Mouse (Mus musculus): ENCODE measurements around the gene Tgds. TPM values are rescaled to one million over a fixed set of nuclear protein-coding genes. Genes with fewer than 3 reads are reported as not detected.
A peak's percentile ranks its signal among the peaks of the same experiment; 100 is the strongest.
"Not testable (repeated sequence)": the region's sequence is repeated elsewhere in the genome, so short reads cannot be mapped to it uniquely, and the experiment has no call there.

Tgds gene
- polyA plus RNA-seq, 1 experiment from 2014 or later, result 32.6 TPM

DNA sequence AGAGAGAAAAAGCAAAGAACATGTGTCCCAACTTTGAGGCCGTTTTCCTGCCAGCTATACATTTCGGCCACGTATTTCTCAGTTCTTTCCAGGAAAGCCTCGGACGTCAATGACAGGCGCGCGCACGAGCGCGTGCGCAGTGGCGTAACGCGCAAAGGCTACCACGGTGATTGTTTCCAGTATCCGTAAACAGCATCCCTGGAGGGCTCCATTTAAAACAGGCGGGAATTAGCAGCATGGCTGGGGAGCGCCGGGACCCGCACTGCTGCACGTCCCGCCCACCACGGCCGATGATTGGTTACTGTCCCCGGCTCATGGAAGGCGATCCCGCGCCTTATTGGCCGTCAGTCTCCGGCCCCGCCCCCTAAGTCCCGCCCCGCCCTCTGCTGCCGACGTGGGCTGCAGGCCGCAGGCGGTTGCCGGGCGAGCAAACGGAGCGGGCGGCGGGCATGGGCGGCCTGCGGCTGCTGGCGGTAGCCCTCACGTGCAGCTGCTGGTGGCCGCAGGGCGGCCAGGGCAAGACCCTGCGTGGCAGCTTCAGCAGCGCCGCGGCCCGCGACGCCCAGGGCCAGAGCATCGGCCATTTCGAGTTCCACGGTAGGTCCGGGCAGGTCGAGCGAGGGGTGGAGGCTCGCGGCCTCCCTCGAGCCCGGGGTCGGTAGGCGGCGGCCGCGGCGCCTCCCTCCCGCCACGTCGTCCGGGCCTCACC is 4.3 kb upstream of the Tgds start, which contains the start of gene Gpr180:
Gpr180 (plus strand) TSS at position 415 of the 709 bp plus-strand sequence.
- H3K36me3 ChIP-seq (ENCODE audit: insufficient read depth), result peaks cover 29% of the 10 kb centered on the region
- H3K9me3 ChIP-seq (ENCODE audit: low read depth, low read length), result no peaks in the 10 kb centered on the region
- H3K4me1 ChIP-seq (ENCODE audit: insufficient read depth), result 0 out of 2 replicates have a peak, but pooled peaks cover 4% of the 10 kb centered on the region
- H3K4me2 ChIP-seq, result peak within 1 kb of the TSS; percentile 86
- peak within 1 kb of the TSS; percentile 80 for H3K4me3 ChIP-seq (ENCODE audit: low read depth, low read length)
- peak within 1 kb of the TSS; percentile 84 for H3K9ac ChIP-seq
- ATAC-seq (ENCODE audit: insufficient read depth) (peak; percentile 97), DNase-seq (peak; percentile 99)
- H3K27me3 ChIP-seq (ENCODE audit: insufficient read depth, low read length), result no peaks in the 10 kb centered on the region
- peak within 1 kb of the TSS; percentile 70 for H3K27ac ChIP-seq (ENCODE audit: low read depth)
- WGBS, result under 1% methylated on average over 56 of the region's 77 CpGs
- TF ChIP-seq CTCF (IDR thresholded peaks at IDR 0.05; ENCODE audit: low read depth), result no peak

DNA sequence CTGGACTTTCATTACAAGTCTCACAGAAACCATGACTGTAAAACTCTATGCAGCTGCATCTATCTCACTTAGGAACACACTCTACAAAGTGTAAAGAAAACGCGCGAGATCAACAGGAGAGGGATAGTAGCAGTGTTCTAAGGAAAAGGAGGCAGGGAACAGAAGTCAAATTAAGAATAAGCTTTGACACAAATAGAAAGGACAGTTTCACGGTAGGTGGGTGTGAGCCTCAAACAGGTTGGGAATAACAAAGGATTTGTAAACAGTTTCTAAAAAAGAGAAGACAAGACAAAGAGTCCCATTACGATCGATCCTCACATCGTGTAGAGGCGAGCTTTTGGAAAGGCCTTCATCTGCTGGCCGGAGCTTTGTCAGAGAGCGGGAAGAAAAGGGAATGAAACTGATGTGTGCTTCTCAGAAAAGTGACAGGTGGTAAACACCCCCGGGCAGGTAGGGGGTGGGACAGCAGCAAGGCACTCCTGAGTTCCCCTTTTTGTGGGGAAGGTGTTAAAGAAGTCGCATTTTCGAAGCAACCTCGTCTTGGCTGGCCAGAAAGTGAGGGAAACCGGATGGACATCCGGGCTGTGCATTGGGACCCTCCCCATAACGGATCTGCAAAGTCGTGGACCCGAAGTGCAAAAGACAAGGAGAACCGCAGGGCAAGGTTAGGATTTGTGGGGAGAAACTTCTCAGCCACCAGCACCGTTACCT is 469 bp downstream of the Tgds start:
- Histone ChIP-seq H3K9ac (peak overlapping the region; percentile 78), H3K27ac (ENCODE audit: low read depth) (no peak overlapping the region), H3K4me2 (peak overlapping the region; percentile 68), H3K4me3 (ENCODE audit: low read depth, low read length) (peak overlapping the region; percentile 75), H3K9me3 (ENCODE audit: low read depth, low read length) (no peaks in the 10 kb centered on the region), H3K27me3 (ENCODE audit: insufficient read depth, low read length) (no peaks in the 10 kb centered on the region), H3K4me1 (ENCODE audit: insufficient read depth) (peaks cover 4% of the 10 kb centered on the region; the same call in 1 of the 2 replicates), H3K36me3 (ENCODE audit: insufficient read depth) (peaks cover 30% of the 10 kb centered on the region)
- ATAC-seq (ENCODE audit: insufficient read depth) (peak; percentile 11; the same call in 1 of the 2 replicates), DNase-seq (no peak)
- no peak for TF ChIP-seq CTCF (IDR thresholded peaks at IDR 0.05; ENCODE audit: low read depth)
- WGBS, result 12% methylated on average over 21 of the region's 21 CpGs

DNA sequence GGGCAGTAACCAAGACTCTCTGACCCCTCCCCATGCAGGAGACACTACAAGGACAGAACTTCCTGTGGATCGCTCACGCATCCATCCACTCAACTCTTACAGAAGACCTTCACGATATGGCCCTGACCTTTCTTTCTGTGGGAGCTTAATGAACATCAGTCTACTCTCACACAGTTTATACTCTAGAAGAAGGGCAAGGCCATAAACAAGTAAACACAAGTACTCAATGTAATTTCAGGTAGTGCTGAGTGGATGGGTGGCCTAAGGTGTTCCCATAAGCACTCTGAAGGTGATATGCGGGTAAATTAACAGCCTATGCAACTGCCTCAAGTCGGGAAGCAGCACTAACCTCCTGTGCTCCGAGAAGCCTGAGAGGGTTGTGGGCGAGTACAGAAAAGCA is 1.1 kb downstream of the Tgds start:
- ATAC-seq (ENCODE audit: insufficient read depth), result no peak
- Histone ChIP-seq H3K4me2 (peak overlapping the region; percentile 68), H3K27ac (ENCODE audit: low read depth) (no peak overlapping the region), H3K27me3 (ENCODE audit: insufficient read depth, low read length) (no peaks in the 10 kb centered on the region), H3K9ac (peak overlapping the region; percentile 78), H3K4me1 (ENCODE audit: insufficient read depth) (peaks cover 4% of the 10 kb centered on the region; the same call in 1 of the 2 replicates), H3K4me3 (ENCODE audit: low read depth, low read length) (peak overlapping the region; percentile 75), H3K36me3 (ENCODE audit: insufficient read depth) (peaks cover 36% of the 10 kb centered on the region), H3K9me3 (ENCODE audit: low read depth, low read length) (no peaks in the 10 kb centered on the region)
- TF ChIP-seq CTCF (IDR thresholded peaks at IDR 0.05; ENCODE audit: low read depth), result no peak
- DNase-seq, result no peak
- whole genome bisulfite sequencing, result 72% methylated on average over 7 of the region's 7 CpGs

DNA sequence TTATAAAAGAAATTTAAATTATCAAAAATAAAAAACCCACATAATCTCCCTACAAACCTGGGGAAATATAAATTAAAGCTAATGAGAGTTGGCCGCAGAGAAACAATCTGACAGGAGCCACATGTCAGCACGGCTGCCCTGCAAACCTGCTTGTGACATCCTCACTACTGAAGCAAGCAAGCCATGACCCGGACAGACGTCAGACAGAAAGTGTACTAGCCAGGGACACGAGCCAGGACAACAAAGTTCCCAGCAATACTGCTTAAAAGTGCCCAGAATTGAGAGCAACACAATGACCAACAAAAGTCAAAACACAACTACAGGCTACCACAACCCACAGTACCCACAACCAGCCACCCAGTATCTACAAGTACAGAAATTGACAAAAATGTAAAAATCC is 6.3 kb downstream of the Tgds start:
- 87% methylated on average over 5 of the region's 5 CpGs for WGBS
- H3K27me3 ChIP-seq (ENCODE audit: insufficient read depth, low read length), result no peaks in the 10 kb centered on the region
- H3K4me3 ChIP-seq (ENCODE audit: low read depth, low read length), result no peak overlapping the region
- H3K4me2 ChIP-seq, result no peak overlapping the region
- DNase-seq, result no peak
- H3K4me1 ChIP-seq (ENCODE audit: insufficient read depth), result no peaks in the 10 kb centered on the region
- H3K27ac ChIP-seq (ENCODE audit: low read depth), result no peak overlapping the region
- no peak overlapping the region for H3K9ac ChIP-seq
- H3K9me3 ChIP-seq (ENCODE audit: low read depth, low read length), result no peaks in the 10 kb centered on the region
- no peak for ATAC-seq (ENCODE audit: insufficient read depth)
- peaks cover 68% of the 10 kb centered on the region for H3K36me3 ChIP-seq (ENCODE audit: insufficient read depth)
- TF ChIP-seq CTCF (IDR thresholded peaks at IDR 0.05; ENCODE audit: low read depth), result no peak

DNA sequence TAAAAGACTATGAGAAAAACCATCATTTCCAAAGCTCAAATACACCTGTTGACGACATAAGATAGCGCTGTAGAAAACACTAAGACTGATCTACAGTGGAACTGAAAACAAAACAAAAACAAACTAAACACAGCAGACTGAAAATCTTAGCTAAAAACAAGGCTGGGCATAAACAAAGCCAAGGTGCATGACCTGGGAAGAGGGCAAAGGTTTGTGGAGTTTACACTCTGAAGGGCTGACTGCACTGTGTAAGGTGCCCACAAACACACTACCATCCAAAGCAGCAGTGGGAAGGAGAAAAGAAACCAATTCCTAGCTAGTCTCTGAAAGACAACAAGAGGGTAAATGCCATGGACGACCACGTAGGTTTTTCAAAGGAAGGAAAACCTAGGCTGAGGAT is 7.8 kb downstream of the Tgds start:
- Histone ChIP-seq H3K9ac (no peak overlapping the region), H3K4me3 (ENCODE audit: low read depth, low read length) (no peak overlapping the region), H3K4me1 (ENCODE audit: insufficient read depth) (no peaks in the 10 kb centered on the region), H3K4me2 (no peak overlapping the region), H3K27ac (ENCODE audit: low read depth) (no peak overlapping the region), H3K27me3 (ENCODE audit: insufficient read depth, low read length) (no peaks in the 10 kb centered on the region), H3K9me3 (ENCODE audit: low read depth, low read length) (no peaks in the 10 kb centered on the region), H3K36me3 (ENCODE audit: insufficient read depth) (peaks cover 76% of the 10 kb centered on the region)
- 87% methylated on average over 4 of the region's 4 CpGs for WGBS
- DNase-seq (no peak), ATAC-seq (ENCODE audit: insufficient read depth) (no peak)
- no peak for TF ChIP-seq CTCF (IDR thresholded peaks at IDR 0.05; ENCODE audit: low read depth)

DNA sequence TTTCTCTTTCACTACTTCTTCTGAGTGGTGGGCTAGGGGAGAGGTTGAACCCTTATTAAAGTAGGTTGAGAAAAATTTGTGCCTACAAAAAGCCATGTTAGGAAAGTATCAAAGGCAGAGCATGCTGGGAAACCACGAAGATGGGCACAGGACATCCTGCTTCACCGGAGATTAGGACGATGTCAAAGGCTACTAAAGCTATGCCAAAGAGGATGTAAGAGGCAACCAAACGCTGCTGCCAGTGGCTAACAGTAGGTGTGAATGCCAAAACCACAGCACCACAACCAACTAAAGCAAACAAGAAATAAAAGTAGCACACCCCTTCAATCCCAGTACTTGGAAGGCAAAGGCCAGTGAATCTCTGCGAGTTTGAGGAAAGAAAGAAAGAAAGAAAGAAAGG is 8.4 kb downstream of the Tgds start:
- Histone ChIP-seq H3K4me1 (ENCODE audit: insufficient read depth) (no peaks in the 10 kb centered on the region), H3K4me3 (ENCODE audit: low read depth, low read length) (no peak overlapping the region), H3K27me3 (ENCODE audit: insufficient read depth, low read length) (no peaks in the 10 kb centered on the region), H3K36me3 (ENCODE audit: insufficient read depth) (peaks cover 76% of the 10 kb centered on the region), H3K4me2 (no peak overlapping the region), H3K9ac (no peak overlapping the region), H3K9me3 (ENCODE audit: low read depth, low read length) (no peaks in the 10 kb centered on the region), H3K27ac (ENCODE audit: low read depth) (no peak overlapping the region)
- no peak for TF ChIP-seq CTCF (IDR thresholded peaks at IDR 0.05; ENCODE audit: low read depth)
- no peak for ATAC-seq (ENCODE audit: insufficient read depth)
- no peak for DNase-seq
- 85% methylated on average over 5 of the region's 5 CpGs for WGBS

DNA sequence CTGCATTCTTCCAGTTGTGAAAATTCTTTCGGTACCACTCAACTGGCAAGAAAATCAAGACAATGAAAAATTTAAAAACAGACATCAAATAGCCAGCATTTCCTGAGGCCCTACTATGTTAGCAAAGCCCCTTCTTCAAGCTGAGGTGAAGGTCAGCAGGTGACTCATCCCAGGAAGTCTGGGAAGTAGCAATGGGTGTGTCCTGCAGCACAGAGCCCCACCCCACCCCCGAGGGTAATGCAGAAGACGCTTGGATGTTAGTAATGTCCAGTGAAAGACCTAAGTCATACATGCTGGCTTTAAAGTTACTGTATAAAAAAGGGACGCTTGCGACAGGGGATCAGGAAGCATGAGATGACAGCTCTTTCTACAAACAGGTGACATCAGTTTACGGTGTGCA is 19.4 kb downstream of the Tgds start:
- TF ChIP-seq CTCF (IDR thresholded peaks at IDR 0.05; ENCODE audit: low read depth), result no peak
- Histone ChIP-seq H3K4me2 (no peak overlapping the region), H3K4me1 (ENCODE audit: insufficient read depth) (no peaks in the 10 kb centered on the region), H3K27me3 (ENCODE audit: insufficient read depth, low read length) (no peaks in the 10 kb centered on the region), H3K9ac (no peak overlapping the region), H3K27ac (ENCODE audit: low read depth) (no peak overlapping the region), H3K4me3 (ENCODE audit: low read depth, low read length) (no peak overlapping the region), H3K36me3 (ENCODE audit: insufficient read depth) (peaks cover 62% of the 10 kb centered on the region), H3K9me3 (ENCODE audit: low read depth, low read length) (no peaks in the 10 kb centered on the region)
- DNase-seq (no peak), ATAC-seq (ENCODE audit: insufficient read depth) (no peak)
- WGBS, result 80% methylated on average over 6 of the region's 6 CpGs

DNA sequence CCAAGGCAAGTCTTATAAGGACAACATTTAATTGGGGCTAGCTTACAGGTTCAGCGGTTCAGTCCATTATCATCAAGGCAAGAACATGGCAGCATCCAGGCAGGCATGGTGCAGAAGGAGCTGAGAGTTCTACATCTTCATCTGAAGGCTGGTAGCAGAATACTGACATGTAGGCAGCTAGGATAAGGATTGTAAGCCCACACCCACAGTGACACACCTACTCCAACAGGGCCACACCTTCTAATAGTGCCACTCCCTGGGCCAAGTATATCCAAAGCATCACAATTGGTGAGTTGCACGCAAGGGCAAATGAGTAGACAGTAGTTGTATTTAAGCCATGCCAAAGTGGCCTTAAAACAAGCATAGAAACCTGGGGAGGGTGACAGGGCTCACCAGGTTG is 25.1 kb downstream of the Tgds start:
- H3K9ac ChIP-seq; H3K9me3 ChIP-seq (ENCODE audit: low read depth, low read length); ATAC-seq (ENCODE audit: insufficient read depth); H3K27ac ChIP-seq (ENCODE audit: low read depth); DNase-seq; H3K27me3 ChIP-seq (ENCODE audit: insufficient read depth, low read length); H3K4me2 ChIP-seq; H3K4me1 ChIP-seq (ENCODE audit: insufficient read depth); H3K4me3 ChIP-seq (ENCODE audit: low read depth, low read length): not testable (repeated sequence)
- 94% methylated on average over 2 of the region's 2 CpGs for WGBS
- H3K36me3 ChIP-seq (ENCODE audit: insufficient read depth), result peaks cover 12% of the 10 kb centered on the region
